Mouse (Mus musculus) cerebellum, adult 18-20 months (tissue): ENCODE results near the gene Rcor1.

Source experiments
- DNase-seq, 2 experiments: peaks; one replicate each; pipeline ENCODE4 v3.0.0; 2021

Rcor1 gene

GRCm38 (mm10) chr12:111038976-111039612 lies at the start of gene Rcor1:
Rcor1 (plus strand) TSS chr12:111039351.
- DNase-seq = peak; percentile 99 to 100

GRCm38 (mm10) chr12:110989409-110989808 lies 49.7 kb upstream of the Rcor1 start:
- no peak for DNase-seq

- DNase-seq = no peak
Measured at GRCm38 (mm10) chr12:110990500-110990899, 48.7 kb upstream of the Rcor1 start.

- DNase-seq = peak; percentile 68 to 72
Measured at GRCm38 (mm10) chr12:110991361-110992127, 47.6 kb upstream of the Rcor1 start.

GRCm38 (mm10) chr12:110992128-110992553 lies 47.0 kb upstream of the Rcor1 start:
- peak; percentile 91 to 97 for DNase-seq

GRCm38 (mm10) chr12:110992771-110993170 lies 46.4 kb upstream of the Rcor1 start:
- peak; percentile 21 to 33 for DNase-seq

- DNase-seq = no peak
Measured at GRCm38 (mm10) chr12:110993226-110993625, 45.9 kb upstream of the Rcor1 start.

GRCm38 (mm10) chr12:110994666-110995065 lies 44.5 kb upstream of the Rcor1 start:
- no peak for DNase-seq

- DNase-seq = no peak
Measured at GRCm38 (mm10) chr12:110998092-110998491, 41.1 kb upstream of the Rcor1 start.

- DNase-seq = no peak
Measured at GRCm38 (mm10) chr12:110999820-111000219, 39.3 kb upstream of the Rcor1 start.

GRCm38 (mm10) chr12:111000956-111001355 lies 38.2 kb upstream of the Rcor1 start:
- DNase-seq = no peak

- no peak for DNase-seq
Measured at GRCm38 (mm10) chr12:111004142-111004541, 35.0 kb upstream of the Rcor1 start.

- DNase-seq = no peak
Measured at GRCm38 (mm10) chr12:111005803-111006202, 33.3 kb upstream of the Rcor1 start.

- no peak for DNase-seq
Measured at GRCm38 (mm10) chr12:111006339-111006738, 32.8 kb upstream of the Rcor1 start.

GRCm38 (mm10) chr12:111007134-111008103 lies 31.7 kb upstream of the Rcor1 start:
- no peak for DNase-seq

GRCm38 (mm10) chr12:111008500-111009490 lies 30.4 kb upstream of the Rcor1 start:
- peak; percentile 50 to 53 for DNase-seq

- DNase-seq = no peak
Measured at GRCm38 (mm10) chr12:111009615-111010257, 29.4 kb upstream of the Rcor1 start.

GRCm38 (mm10) chr12:111016807-111017206 lies 22.3 kb upstream of the Rcor1 start:
- DNase-seq = no peak

GRCm38 (mm10) chr12:111018068-111018467 lies 21.1 kb upstream of the Rcor1 start:
- no peak for DNase-seq

- no peak for DNase-seq
Measured at GRCm38 (mm10) chr12:111019086-111019485, 20.1 kb upstream of the Rcor1 start.

GRCm38 (mm10) chr12:111021138-111021537 lies 18.0 kb upstream of the Rcor1 start:
- no peak for DNase-seq
